Mouse (Mus musculus) gastrocnemius, postnatal 25 days (tissue): ENCODE results near the gene Vma21. TPM values are rescaled to one million over a fixed set of nuclear protein-coding genes. Genes with fewer than 3 reads are reported as not detected.

Experiments used
- DNase-seq: peaks from one replicate; pipeline ENCODE4 v3.0.0; 2022
- long read RNA-seq, 2 experiments: library from polyadenylated mRNA; stranded (forward); transcript quantifications; one replicate each; pipeline ENCODE4 v2.0.0; 2021
- total RNA-seq, 2 experiments: library from RNA; stranded (reverse); gene quantifications; 1 replicate in 1 of 2; 2 replicates in 1 of 2; pipeline ENCODE4 v1.2.3; 2021

The Vma21 gene
- total RNA-seq = 10 to 100 TPM; 21.9 to 25.0 TPM
- long read RNA-seq, experiment 1, full-length matches to known transcripts = 40 of 44 reads
- long read RNA-seq, experiment 1, partial matches to known transcripts = 1 of 44 reads
- long read RNA-seq, experiment 1, other reads (novel, unspliced or antisense) = 3 of 44 reads
- long read RNA-seq, experiment 2, full-length matches to known transcripts = 53 of 56 reads
- long read RNA-seq, experiment 2, partial matches to known transcripts = 0 of 56 reads
- long read RNA-seq, experiment 2, other reads (novel, unspliced or antisense) = 3 of 56 reads

DNA sequence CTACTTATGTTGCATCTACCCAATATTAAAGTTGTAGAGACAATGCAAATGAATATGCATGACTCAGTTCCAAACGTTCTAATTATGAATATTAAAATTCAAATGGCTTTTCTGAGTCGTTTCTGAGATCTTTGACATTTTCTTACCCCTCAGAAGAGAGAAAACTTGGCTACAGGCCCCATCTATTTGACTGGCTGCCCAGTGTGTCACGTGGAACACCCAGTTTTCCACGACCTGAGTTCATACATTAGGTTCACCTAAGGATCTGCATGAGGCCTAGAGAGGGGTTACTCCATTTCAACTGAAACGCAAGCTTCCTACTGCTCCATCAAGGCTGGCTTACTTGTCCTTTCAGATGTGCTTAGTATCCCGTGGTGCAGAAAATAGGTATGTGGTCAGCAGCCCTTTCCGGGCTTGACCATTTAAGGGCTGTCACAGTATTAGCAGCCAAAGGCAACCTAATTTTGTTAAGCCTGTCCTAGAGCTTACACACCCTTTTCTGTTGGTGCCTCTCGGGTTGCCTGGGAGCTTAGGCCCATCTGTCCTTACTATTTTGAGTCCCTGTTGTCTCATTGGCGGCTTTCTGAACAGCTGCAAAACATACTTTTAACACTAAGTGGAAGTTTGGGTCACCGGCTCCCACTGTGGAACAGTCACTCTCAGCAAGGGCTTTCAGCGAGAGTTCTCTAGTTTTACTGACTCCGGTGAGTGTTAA, at the start of gene Vma21:
TSS of gene Vma21 (plus strand) at position 294 of the 715 bp plus-strand sequence.
- peak; percentile 16 for DNase-seq

DNA sequence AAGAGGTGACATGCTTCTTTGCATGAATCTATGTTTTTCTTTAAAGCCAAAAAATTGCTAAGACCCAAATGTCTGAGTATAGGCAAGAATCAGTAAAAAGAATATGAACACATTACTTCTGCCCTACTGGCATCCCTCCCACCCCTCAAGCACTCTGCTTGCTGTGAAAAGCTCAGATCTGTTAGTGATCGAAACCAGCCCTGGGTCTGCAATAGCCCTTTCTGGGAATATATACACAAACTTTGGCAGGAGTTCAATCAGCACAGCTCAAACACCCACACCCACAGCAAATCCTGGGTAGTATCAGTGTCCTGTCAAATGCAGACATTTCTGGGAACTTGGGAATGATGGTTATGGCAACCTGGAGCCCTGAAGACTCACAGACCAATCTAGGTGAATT, 47.8 kb upstream of the Vma21 start:
- DNase-seq = no peak

DNA sequence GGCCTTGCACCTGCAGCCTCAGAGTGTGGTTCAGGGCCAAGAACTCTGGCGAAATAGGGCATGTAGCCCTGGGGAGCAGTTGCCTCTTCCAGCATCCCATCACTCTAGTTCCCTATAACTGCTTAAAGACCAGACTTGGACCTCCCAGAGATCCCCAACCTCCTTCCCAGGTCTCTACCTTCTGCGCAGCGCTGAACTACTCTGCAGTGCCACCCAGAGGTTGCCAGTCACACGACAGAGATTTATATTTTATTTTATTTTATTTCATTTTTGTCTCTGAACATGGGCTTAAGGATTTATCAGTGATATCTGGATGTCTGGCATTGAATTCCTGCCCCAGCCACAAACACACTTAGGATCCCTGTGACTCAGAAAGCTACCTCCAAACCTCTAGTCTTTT, 24.6 kb upstream of the Vma21 start:
- no peak for DNase-seq

DNA sequence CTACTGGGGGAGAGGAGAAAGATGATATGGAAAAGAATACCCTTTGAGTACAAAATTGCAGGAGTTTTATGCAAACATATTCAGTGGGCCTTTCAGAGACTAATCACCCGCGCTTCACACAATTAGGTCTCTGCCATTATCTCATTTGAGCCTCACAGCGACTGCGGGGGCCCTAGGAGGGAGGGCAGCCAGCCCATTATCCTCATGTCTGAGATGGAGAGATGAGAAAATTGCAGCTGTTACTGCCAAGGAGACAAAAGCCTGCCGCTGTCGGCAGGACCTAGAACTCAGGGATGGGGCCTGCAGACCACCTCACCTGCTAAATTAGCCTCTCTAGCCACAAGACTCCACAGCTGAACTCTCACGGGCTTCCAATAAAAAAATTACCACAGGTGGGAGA, 18.0 kb upstream of the Vma21 start:
- no peak for DNase-seq

DNA sequence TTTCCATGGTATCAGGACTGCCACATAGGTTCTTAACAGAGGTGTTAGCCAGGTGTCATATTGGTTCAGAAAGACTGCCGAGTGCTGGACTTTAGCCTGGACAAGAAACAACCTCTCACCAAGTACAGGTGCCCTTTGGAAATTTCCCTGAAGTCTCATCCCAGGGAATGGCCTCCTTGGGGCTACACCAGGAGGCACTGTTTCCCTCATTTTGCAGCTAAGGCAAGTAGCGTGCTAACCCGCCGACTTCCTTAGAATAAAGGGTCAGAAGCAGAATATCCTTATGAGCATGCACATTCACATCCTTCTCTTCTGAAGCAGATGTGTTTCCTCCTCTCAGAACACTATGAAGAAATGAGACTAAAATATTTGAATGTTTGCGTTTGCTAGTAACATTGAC, 16.8 kb upstream of the Vma21 start:
- DNase-seq = no peak

DNA sequence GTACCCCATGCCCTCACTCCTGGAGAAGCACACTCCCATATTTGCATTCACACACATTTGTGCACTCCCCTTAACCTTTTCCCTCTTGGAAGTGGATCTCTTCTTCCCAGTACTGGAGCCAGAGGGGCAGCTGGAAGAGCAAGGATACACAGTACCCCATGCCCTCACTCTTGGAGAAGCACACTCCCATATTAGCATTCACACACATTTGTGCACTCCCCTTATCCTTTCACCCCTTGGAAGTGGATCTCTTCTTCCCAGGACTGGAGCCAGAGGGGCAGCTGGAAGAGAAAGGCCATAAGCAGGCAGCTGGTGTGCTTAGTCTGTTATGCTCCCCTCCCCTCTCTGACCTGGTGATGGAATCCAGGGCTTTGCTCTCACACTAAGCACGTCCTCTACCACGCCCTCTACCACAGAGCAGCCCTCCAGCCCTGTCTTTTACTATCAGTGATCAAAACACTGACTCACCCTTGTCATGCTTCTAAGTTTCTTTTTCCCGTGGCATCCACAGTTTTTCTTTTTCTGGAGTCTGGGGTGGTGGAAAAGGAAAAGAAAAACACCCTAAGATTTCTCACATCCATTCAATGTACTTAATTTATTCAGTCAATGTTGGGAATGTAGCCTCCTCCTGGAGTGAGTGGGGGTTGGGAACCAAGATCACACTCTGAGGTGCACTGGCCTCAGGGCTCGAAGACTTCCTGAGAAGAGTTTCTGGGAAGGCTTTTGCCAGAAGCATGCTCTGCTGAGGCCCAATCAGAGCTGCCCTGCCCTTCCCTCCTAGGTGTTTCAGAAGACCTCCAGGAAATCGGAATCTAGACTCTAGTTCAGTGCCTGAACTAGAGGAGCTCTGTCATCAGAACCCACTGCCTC, 3.5 kb upstream of the Vma21 start:
- DNase-seq = no peak

DNA sequence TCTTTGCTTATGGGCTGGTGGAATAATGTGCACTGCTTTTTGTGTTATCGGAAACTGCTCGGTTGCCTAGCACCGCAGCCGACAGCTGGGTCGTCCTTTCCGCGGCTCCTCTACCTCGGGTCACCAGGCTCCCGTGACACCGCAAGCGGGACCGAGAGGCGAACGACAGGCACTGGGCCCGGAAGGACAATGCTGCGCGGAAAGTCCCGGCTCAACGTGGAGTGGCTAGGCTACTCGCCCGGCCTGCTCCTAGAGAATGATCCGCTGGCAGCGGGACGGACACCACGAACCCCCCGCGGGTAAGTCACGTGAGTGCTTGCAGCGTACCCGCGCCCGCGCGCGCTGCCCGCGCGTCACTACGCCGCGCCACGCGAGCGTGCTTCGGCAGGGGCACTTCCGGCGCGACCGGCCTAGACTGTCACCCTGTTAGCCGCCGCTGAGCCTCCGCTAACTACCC, 705 bp downstream of the Vma21 start:
- DNase-seq = peak; percentile 86

DNA sequence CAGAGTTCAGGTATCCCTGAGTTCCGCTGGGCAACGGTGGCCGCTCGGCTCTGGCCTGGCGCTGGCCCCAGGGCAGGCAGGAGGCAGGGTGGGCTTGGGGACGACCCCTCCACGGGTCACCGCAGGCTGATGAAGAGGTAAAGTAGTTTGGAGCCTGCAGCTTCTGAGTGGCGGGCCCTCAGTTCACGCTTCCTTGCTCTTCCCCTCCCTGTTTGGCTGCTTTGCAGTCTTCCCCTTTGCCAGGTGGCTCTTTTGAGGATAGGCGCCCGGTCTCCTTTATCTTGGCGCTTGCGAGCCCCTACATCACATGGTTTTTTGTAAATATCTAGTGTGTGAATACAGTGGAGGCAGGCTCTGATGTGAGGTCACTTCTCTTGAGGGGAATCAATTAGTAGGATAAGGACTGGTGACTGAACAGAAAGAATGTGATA, 1.2 kb downstream of the Vma21 start:
- DNase-seq = no peak

DNA sequence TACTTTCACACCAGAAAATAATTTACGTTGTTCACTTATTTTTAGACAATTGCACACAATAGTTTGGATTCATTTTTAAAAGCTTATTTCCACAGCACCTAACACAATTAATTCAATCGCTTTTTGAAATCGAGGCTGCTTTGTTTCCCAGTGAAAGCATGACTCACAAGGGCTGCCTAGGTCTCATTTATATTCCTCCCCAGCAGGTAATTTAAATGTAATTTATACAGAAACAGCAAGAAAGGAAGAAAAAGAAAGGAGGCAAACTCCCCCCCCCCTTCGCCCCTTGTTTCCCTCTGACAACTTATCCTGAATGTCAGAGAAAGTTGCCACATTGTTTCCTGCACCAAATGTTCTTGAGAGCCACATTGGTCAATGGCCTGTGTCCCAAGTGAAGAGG, 23.2 kb downstream of the Vma21 start:
- no peak for DNase-seq

DNA sequence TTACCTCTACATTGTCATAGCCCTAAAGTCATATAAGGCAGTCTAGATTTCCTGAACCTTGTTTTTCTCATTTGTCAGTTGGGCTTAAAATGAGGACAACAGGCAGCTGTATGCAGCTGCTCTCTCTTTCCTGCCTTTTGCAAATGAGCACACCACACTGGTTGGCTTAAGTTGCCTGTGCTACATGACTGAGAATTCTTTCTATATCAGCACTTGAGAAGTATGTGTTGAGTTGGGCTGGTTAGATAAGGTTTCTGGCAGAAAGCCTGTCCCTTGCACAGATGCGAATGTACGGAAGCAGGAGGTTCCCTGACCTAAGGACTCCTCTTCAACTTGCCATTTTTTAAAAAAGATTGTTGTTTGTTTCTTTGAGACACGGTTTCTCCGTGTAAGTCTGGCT, 31.0 kb downstream of the Vma21 start:
- DNase-seq = no peak

DNA sequence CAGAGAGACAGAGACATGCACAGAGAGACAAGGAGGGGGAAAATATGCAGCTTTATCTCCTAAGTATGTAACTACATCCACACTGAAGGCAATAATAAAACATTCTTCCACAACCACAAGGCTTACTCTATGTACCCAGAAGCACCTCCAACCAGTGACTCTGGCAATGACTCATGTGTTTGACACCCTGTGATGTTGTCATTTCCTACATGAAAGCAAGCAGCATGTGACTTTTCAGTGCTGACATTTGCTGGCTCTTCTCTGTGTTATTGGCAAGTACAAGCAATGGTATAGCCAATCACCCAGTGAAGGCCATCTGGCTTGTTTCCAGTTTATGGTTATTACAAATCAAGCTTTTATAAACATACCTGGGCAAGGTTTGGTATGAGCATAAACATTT, 38.1 kb downstream of the Vma21 start:
- DNase-seq = no peak

Other genes starting within 250 kb of the Vma21 start
- gene Gpr50, start 152.3 kb upstream of the Vma21 start, total RNA-seq = 1 to 10 TPM in 1 of 2 experiments, under 1 TPM in 1; 0.41 to 1.0 TPM
- gene Gm1141, start 105.1 kb downstream of the Vma21 start, total RNA-seq = not detected
- gene Prrg3, start 146.7 kb downstream of the Vma21 start, total RNA-seq = 1 to 10 TPM; 3.7 to 5.7 TPM
- gene Fate1, start 157.1 kb downstream of the Vma21 start, total RNA-seq = not detected
- gene Cnga2, start 175.9 kb downstream of the Vma21 start, total RNA-seq = not detected